Mouse (Mus musculus) midbrain, embryonic 14.5 days (tissue): ENCODE data around the gene Gnao1. TPM values are rescaled to one million over a fixed set of nuclear protein-coding genes. Genes with fewer than 3 reads are reported as not detected.

Experiments
- ATAC-seq: fragments of 200-750 bp; cut with Nextera tagmentation; 2 replicates; pipeline ENCODE4 v1.8.0; 2017; ENCODE audit warnings: moderate number of reproducible peaks, moderate library complexity; ENCODE audit not compliant: low FRiP score, low TSS enrichment
- DNase-seq: peaks from one replicate; pipeline ENCODE4 v3.0.0-alpha.2; 2015
- H3K27ac ChIP-seq: fragments of 300-500 bp; sonication (generic); replicated peaks from 2 replicates; pipeline ENCODE4 v1.5.1; 2014; ENCODE audit warnings: mild to moderate bottlenecking, low read depth, low read length, moderate library complexity
- H3K27me3 ChIP-seq: fragments of 300-500 bp; sonication (generic); 2 replicates; pipeline ENCODE4 v1.6.1; 2014; ENCODE audit warnings: low read length, control low read depth, mixed read lengths; ENCODE audit not compliant: control insufficient read depth, insufficient read depth
- H3K36me3 ChIP-seq: fragments of 300-500 bp; sonication (generic); 2 replicates; pipeline ENCODE4 v1.6.1; 2014; ENCODE audit warnings: low read length, control low read depth; ENCODE audit not compliant: control insufficient read depth, insufficient read depth
- H3K4me1 ChIP-seq: fragments of 300-500 bp; sonication (generic); 2 replicates; pipeline ENCODE4 v1.6.1; 2014; ENCODE audit warnings: mild to moderate bottlenecking, antibody characterized with exemption, low read length, control low read depth; ENCODE audit not compliant: control insufficient read depth, insufficient read depth
- H3K4me2 ChIP-seq: fragments of 300-500 bp; sonication (generic); 2 replicates; pipeline ENCODE4 v1.6.1; 2014; ENCODE audit warnings: mild to moderate bottlenecking, low read length, moderate library complexity
- H3K4me3 ChIP-seq: fragments of 300-500 bp; sonication (generic); replicated peaks from 2 replicates; pipeline ENCODE4 v1.5.1; 2014; ENCODE audit warnings: low read depth, low read length
- H3K9ac ChIP-seq: fragments of 300-500 bp; sonication (generic); replicated peaks from 2 replicates; pipeline ENCODE4 v1.6.1; 2014; ENCODE audit warnings: mild to moderate bottlenecking, low read length, moderate library complexity
- H3K9me3 ChIP-seq: fragments of 300-500 bp; sonication (generic); 2 replicates; pipeline ENCODE4 v1.6.1; 2016; ENCODE audit warnings: low read length, control low read depth, mixed read lengths; ENCODE audit not compliant: control insufficient read depth
- WGBS: fragments of 180-500 bp; shearing (Covaris S2); extraction: QIAGEN DNeasy Blood & Tissue Kit; methylation state at CpG from one replicate; pipeline ENCODE4 v1.1.7; 2014; 5-methylcytosine and 5-hydroxymethylcytosine counted together
- polyA plus RNA-seq: library from polyadenylated mRNA; unstranded; fragments of >200 nt; fragmentation: Nextera tagmentation; extraction: Ambion mirVana; gene quantifications from 2 replicates; pipeline ENCODE4 v1.2.1, GENCODE M21; 2014

Gnao1 gene
- polyA plus RNA-seq, 1 experiment from 2014 or later: 179 TPM

DNA sequence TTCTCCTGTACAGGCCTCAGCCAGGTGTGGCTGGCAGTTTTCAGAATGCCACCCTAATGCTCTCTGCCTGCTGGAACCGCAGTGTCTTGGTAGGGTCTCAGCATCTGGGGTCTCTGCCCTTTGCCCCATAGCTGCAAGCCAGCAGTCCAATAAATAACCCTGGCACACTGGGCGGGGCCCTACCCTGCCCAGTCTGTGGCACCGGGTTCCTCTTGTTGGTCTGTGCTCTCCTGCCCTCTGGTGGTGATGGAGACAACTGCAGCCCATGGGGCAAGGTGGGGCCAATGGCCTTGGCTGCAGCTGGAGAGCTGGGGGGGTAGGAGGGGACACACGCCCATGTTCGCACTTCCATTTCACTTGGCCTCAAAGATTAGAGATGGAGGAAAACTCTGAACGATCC, 123.1 kb downstream of the Gnao1 start:
- H3K4me2 ChIP-seq: no peak overlapping the region
- no peak overlapping the region for H3K4me3 ChIP-seq
- peaks cover 12% of the 10 kb centered on the region; the same call in 1 of the 2 replicates for H3K36me3 ChIP-seq
- H3K4me1 ChIP-seq: no peaks in the 10 kb centered on the region
- WGBS: 36% methylated on average over 6 of the region's 6 CpGs
- peak; percentile 62; the same call in 1 of the 2 replicates for ATAC-seq
- no peaks in the 10 kb centered on the region for H3K9me3 ChIP-seq
- DNase-seq: peak; percentile 82
- H3K27me3 ChIP-seq: no peaks in the 10 kb centered on the region
- H3K27ac ChIP-seq: no peak overlapping the region
- H3K9ac ChIP-seq: no peak overlapping the region

DNA sequence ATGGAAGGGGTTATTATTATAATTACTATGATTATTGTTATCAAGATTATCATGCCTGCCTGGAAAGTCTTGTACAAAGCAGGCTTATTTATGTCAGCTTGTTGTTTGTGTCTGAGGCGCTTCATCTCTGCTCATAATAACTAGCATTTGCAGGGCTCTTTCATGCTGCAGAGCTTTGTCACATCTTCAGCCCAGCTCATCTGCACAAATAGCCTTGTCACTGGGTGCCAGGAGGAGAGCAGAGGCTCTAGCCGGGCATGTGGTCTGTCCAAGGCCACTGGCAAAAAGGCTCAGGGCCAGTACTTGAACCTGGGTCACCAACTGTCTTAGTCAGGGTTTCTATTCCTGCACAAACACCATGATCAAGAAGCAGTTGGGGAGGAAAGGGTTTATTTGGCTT, 123.5 kb downstream of the Gnao1 start:
- peaks cover 12% of the 10 kb centered on the region; the same call in 1 of the 2 replicates for H3K36me3 ChIP-seq
- WGBS: 82% methylated on average over 2 of the region's 2 CpGs
- no peak overlapping the region for H3K4me3 ChIP-seq
- H3K27me3 ChIP-seq: no peaks in the 10 kb centered on the region
- ATAC-seq: no peak
- H3K4me2 ChIP-seq: no peak overlapping the region
- no peak overlapping the region for H3K9ac ChIP-seq
- no peak for DNase-seq
- no peak overlapping the region for H3K27ac ChIP-seq
- H3K9me3 ChIP-seq: no peaks in the 10 kb centered on the region
- H3K4me1 ChIP-seq: no peaks in the 10 kb centered on the region

DNA sequence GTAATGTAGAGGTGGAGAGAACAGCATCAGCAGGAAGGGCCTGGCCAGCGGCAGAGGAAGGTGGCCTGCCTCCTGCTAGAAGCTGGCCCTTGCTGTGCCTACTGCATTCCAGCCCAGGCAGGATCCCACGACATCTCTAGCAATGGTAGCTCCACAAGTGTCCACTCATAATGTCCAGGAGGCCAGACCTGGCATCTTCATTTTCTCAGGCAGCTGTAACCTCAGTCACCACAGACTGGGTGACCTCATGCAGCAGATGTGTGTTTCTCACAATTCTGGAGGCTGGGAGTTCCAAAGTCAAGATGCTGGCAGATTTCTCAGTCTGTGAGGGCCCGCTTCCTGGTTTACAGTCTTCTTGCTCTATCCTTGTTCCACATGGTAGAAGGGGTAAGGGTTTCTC, 128.4 kb downstream of the Gnao1 start:
- 96% methylated on average over 3 of the region's 3 CpGs for WGBS
- DNase-seq (no peak), ATAC-seq (no peak)
- H3K4me1 ChIP-seq: no peaks in the 10 kb centered on the region
- no peak overlapping the region for H3K9ac ChIP-seq
- no peak overlapping the region for H3K27ac ChIP-seq
- H3K4me2 ChIP-seq: no peak overlapping the region
- no peaks in the 10 kb centered on the region for H3K27me3 ChIP-seq
- H3K4me3 ChIP-seq: no peak overlapping the region
- no peaks in the 10 kb centered on the region for H3K9me3 ChIP-seq
- H3K36me3 ChIP-seq: peaks cover 8% of the 10 kb centered on the region; the same call in 1 of the 2 replicates

DNA sequence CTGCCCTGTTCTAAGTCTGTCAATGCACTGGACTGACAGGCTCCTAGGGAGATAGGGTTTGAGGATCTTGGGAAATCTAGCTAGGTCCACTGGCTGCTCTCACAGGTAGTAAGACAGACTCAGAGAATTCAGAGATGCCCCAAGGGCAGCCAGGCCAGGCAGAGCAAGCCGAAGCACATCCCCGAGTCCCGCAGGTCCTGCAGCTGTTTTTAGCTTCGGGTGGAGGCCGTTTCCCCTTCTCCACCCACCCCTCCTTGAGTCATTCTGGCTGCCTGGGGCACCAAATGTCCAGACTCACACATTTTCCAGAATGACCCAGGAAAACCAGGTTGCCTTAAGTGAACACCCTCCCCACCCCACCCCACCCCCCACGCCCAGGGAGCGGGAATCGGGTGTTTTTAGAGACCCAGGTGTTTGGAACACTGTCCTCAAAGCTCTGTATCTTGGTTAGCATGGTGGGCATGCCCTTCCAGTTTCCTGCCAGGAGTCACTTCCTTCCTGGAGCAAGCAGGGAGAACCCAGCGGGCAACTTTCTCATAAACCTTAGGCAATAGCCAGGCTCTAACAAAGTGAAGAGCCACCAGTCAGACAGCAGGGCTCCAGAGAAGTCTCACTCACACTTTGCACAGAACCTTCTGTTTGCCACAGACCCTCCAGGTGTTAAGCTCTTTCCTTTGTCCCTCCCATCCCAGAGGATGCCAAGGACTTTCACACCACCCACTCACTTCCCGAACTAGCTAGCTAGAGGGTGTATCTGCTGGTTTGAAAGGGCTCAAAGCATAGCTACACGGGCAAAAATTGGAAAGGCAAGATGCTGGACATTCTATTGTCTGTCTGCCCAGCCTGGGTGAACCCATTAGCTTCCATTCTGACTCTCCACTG, 131.0 kb downstream of the Gnao1 start:
- no peak for ATAC-seq
- no peak overlapping the region for H3K4me2 ChIP-seq
- no peak overlapping the region for H3K9ac ChIP-seq
- no peaks in the 10 kb centered on the region for H3K4me1 ChIP-seq
- H3K36me3 ChIP-seq: peaks cover 18% of the 10 kb centered on the region
- H3K9me3 ChIP-seq: no peaks in the 10 kb centered on the region
- no peaks in the 10 kb centered on the region for H3K27me3 ChIP-seq
- DNase-seq: no peak
- WGBS: 80% methylated on average over 11 of the region's 11 CpGs
- 0 out of 2 replicates have a peak overlapping the region, but pooled peaks have one; percentile 3 for H3K27ac ChIP-seq
- H3K4me3 ChIP-seq: no peak overlapping the region

DNA sequence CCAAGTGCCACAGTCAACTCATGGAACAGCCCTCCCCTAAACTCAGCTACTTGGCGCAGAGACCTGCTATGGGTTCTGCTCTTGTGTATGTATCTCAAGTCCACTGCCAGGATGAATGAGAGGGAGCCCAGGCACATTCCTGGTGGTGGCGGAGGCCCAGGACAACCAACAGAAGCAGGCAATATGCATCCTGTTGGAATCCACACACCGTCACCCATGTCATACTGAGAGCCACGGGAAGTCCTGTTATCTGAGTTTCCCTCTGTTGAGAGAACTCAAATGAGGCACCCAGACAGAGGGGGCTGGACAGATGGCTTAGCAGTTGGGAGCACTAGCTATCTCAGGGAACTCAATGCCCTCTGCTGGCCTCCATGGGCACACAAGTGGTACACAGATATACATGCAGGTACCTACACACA, 131.9 kb downstream of the Gnao1 start:
- H3K36me3 ChIP-seq: peaks cover 27% of the 10 kb centered on the region
- WGBS: 80% methylated on average over 4 of the region's 4 CpGs
- H3K27me3 ChIP-seq: no peaks in the 10 kb centered on the region
- ATAC-seq (no peak), DNase-seq (no peak)
- no peak overlapping the region for H3K4me2 ChIP-seq
- H3K4me1 ChIP-seq: no peaks in the 10 kb centered on the region
- H3K9me3 ChIP-seq: no peaks in the 10 kb centered on the region
- H3K4me3 ChIP-seq: no peak overlapping the region
- H3K27ac ChIP-seq: no peak overlapping the region
- H3K9ac ChIP-seq: no peak overlapping the region

DNA sequence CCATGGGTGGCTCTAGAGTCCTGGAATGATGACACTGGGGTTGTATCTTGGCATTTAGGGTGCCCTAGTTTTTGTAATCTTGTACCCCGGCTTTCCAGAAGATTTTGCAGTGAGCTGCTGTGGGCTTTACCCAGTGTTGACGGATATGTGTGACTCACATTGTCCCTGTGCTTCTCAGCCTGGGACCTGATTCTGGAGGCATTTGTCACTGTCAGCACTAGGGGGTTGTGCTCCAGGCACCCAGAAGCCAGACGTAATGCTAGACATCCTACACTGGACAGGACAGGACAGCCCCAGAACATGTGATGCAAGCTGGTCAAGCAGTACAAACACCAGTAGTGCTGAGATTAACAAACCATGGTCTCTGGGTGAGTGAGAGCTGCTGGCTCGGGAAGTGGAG, 136.0 kb downstream of the Gnao1 start:
- Histone ChIP-seq H3K9ac (no peak overlapping the region), H3K27ac (no peak overlapping the region), H3K36me3 (peaks cover 61% of the 10 kb centered on the region), H3K9me3 (no peaks in the 10 kb centered on the region), H3K4me3 (no peak overlapping the region), H3K4me1 (no peaks in the 10 kb centered on the region), H3K4me2 (no peak overlapping the region), H3K27me3 (no peaks in the 10 kb centered on the region)
- no peak for DNase-seq
- WGBS: 86% methylated on average over 4 of the region's 4 CpGs
- no peak for ATAC-seq

DNA sequence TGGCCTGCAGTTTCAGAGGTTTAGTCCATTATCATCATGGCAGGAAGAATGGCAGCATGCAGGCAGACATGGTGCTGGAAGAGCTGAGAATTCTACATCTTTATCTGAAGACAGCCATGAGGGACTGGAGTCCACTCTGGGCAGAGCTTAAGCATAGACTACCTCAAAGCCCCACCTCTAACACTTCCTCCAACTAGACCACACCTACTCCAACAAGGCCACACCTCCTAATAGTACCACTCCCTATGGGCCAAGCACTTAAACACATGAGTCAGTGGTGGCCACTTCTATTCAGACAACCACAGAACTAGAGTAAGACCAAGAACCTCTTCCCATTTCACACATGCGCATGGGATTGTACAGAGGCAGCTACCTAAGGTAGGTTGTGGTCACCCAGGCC, 136.6 kb downstream of the Gnao1 start:
- WGBS: 97% methylated on average over 1 of the region's 1 CpGs
- Histone ChIP-seq H3K9me3 (no peaks in the 10 kb centered on the region), H3K4me3 (no peak overlapping the region), H3K27me3 (no peaks in the 10 kb centered on the region), H3K36me3 (peaks cover 67% of the 10 kb centered on the region), H3K9ac (no peak overlapping the region), H3K27ac (no peak overlapping the region), H3K4me2 (no peak overlapping the region), H3K4me1 (no peaks in the 10 kb centered on the region)
- DNase-seq (no peak), ATAC-seq (no peak)

DNA sequence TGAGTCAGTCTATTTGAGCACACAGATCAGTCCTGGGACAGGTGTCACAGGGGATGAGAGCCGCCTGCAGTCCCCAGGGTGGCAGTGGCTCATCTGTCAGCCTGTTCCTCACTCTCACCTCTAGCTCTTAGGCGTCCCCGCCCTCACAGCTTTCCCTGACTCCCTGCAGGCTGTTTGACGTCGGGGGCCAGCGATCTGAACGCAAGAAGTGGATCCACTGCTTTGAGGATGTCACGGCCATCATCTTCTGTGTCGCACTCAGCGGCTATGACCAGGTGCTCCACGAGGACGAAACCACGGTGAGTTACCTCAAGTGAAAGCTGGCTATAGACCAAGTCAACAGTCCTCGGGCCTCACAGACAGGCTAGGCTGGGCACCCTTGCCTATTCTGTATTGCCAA, 140.4 kb downstream of the Gnao1 start:
- Histone ChIP-seq H3K27ac (no peak overlapping the region), H3K4me3 (no peak overlapping the region), H3K9ac (no peak overlapping the region), H3K4me2 (no peak overlapping the region), H3K4me1 (no peaks in the 10 kb centered on the region), H3K36me3 (peaks cover 91% of the 10 kb centered on the region), H3K9me3 (no peaks in the 10 kb centered on the region), H3K27me3 (no peaks in the 10 kb centered on the region)
- ATAC-seq (no peak), DNase-seq (no peak)
- 88% methylated on average over 14 of the region's 14 CpGs for WGBS

DNA sequence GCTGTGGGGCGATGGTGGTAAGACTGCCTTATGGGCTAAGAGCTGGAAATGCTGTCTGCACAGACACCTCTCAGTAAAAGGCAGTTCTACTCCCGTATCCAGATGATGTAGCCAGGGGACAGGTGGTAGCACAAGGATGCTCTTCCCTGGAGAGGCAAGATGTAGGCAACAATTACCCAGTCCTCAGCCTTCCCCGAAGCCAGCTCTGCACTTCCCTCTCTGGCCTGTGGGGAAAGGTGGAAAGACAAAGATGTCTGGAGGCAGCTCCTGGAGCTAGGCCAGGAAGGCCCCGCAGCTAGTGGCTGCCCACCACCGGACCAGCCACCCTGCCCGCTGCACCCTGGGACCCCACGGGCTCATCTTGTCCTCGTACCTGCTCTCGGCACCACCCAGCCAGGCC, 142.7 kb downstream of the Gnao1 start:
- no peak for ATAC-seq
- Histone ChIP-seq H3K27ac (no peak overlapping the region), H3K9me3 (no peaks in the 10 kb centered on the region), H3K9ac (no peak overlapping the region), H3K4me2 (no peak overlapping the region), H3K36me3 (peaks cover 93% of the 10 kb centered on the region), H3K4me3 (no peak overlapping the region), H3K27me3 (no peaks in the 10 kb centered on the region), H3K4me1 (no peaks in the 10 kb centered on the region)
- no peak for DNase-seq
- WGBS: 83% methylated on average over 9 of the region's 9 CpGs
